Mouse (Mus musculus) gastrocnemius, postnatal 14 days (tissue): ENCODE results near the gene Prkcb. TPM values are rescaled to one million over a fixed set of nuclear protein-coding genes. Genes with fewer than 3 reads are reported as not detected.

Experiments
- DNase-seq: peaks from one replicate; pipeline ENCODE4 v3.0.0; 2021; ENCODE audit warnings: mixed read lengths
- intact Hi-C: fragments of 180-260 bp; cut with DNase I; formaldehyde crosslinking; loops from one replicate; pipeline ENCODE4 v1.15.1; 2025; ENCODE audit warnings: low total_unique reads
- total RNA-seq, 2 experiments: library from RNA; stranded (reverse); gene quantifications; 2 replicates each; pipeline ENCODE4 v1.2.3; 2021

Gene Prkcb
- total RNA-seq, 2 experiments from 2014 or later, result 0.91 to 0.98 TPM

DNA sequence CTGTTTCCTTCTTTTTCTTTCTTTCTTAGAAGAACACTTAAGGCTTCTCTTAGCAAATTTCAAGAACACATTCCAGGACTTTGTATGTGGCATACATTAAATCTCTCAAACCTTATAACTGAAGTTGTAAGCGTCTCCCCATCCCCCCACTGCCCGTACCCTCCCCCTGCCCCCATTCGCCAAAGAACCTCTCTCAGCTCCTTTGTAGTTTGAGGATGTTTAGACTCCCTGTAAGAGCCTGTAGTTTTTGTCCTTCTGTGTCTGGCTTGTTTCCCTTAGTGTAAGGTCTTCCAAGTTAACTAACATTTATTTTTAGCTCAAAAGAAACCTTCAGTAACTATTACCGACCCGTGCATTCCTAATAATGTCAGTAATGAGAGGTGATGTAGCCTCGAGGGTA, 270.4 kb downstream of the Prkcb start:
- intact Hi-C loops, result no loop called here
- DNase-seq, result no peak

DNA sequence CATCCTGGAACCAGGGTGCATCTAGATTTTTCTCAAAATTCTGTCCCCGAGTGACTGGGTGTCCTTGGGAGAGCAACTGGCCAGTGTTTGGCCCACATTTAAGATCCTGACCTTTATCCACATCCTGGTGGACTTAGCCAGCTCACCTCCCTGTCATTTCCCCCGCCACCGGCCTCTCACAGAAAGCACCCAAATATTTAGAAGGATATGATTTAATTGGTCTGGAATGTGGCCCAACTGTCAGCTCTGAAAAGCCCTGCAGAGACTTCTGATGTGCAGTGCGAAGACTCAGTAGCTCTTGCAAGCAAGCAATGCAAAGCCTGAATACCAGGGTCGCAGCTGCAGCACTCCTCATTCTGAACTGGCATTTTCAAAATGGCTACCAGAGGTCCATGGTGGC, 274.0 kb downstream of the Prkcb start:
- DNase-seq, result no peak
- intact Hi-C loops, result no loop called here

DNA sequence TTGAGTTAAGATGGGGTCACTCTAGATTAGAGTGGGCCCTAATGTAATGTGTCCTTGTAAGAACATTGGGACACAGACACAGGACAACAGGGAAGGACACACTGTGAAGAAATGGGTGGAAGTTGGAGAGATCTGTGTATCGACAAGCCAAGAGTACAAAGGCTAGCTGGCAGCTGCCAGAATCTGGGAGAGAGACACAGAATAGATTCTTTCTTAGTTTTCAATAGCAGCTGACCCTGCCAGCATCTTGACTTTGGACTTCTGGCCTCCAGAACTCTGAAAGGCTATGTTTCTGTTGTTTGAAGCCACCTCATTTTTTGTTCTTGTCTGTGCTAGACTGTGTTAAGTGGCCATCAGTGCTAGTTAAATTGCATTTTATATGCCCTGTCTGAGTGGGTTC, 276.8 kb downstream of the Prkcb start:
- DNase-seq, result no peak
- intact Hi-C loops, result no loop called here

DNA sequence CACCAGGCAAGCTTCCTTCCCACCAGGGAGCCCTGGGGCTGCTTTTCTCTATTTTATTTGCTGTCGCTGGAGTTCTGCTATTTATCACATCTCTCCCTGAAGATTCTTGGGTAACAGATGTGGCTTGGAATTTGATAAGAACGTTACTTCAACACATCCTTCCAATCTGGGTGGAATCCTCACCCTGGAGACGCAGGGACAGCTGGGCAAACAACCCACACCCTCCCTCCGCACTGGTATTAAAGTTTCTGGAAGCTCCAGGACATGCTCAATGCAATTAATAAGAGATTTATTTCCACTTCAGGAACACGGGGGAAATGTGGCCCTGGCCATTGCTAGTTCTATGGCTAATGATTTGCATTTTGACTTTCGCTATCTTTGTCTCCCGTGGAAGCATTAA, 277.5 kb downstream of the Prkcb start:
- intact Hi-C loops, result no loop called here
- DNase-seq, result no peak

DNA sequence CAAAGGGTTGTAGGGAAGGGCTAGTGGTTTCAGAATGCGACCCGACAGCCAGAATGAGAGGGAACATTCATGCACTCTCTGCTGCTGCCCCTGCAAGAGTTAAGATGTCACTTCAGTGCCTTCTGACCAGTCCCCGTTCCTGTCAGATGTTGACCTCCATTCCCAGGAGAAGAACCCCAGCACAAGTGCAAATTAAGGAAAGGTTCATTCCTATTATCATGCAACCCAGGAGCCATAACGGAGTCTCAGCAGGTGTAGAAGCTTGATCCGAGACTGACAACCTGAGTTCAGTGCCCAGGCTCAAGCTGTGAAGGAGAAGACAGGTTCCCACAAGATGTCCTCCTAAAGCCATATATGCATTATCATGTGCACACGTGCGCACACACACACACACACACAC, 280.2 kb downstream of the Prkcb start:
- intact Hi-C loops, result no loop called here
- no peak for DNase-seq

DNA sequence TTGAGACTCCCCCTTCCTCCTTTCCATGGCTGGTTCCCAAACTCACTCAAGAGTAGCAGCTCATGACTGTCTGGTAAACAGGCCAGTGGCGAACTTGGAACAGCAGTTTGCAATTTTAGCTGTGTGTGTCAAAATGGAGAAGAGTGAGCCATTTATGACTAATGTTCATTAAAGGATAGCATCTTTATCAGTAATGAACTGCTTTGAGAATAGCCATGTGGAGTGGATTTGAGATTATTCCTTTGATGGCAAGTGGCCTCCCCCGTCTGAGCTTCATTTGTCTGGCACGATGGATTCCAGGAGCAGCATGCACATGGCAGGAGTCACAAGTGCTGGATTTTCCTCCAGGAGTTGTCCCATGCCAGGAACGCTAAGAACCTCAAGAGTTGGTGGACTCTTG, 281.9 kb downstream of the Prkcb start:
- no peak for DNase-seq

DNA sequence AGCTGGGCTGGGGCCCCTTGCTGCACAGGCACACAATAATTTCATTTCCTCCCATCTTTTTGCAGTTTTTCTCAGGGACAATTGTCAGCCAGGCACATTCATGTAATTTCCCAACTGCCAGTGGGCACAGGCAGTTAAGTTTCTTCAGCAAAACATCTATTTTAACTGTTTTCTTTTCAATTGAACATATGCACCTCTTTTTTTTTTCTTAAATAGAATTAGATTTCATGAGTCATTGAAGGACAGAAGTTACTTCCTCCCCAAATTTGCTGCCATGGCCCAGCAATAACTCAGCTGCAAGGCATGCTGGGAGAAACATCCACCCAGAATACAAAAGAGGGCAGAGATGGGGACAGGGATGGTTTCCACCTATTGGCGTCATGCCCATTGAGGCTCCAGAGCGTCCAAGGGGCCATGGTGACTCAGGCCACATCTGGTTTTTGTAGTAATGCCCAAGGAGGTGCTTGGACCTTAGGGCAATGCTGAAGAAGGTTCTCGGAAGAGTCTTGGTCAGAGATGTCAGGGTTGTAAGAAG, 284.6 kb downstream of the Prkcb start:
- intact Hi-C loops, result no loop called here
- no peak for DNase-seq

More for the DNA sequence above, 281.9 kb downstream of the Prkcb start:
- intact Hi-C loops, result no loop called here

DNA sequence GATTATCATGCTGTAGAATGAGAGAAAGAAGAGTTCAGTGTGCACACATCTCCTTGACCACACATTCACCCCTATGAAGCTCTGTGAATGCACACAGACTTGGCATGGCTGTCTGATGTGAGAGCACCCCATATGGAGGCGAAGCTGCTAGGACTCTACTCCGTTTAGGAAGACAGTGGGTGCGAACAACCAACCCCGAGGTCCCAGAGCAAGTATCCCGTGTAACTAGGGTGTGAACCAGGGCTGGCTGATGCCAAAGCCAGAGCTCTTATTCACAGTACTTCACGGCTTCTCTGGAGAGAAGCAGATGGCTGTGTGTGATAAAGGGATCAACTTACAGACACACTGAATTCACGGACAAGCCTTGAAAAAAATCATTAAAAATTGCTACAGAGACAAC, 285.9 kb downstream of the Prkcb start:
- no peak for DNase-seq

DNA sequence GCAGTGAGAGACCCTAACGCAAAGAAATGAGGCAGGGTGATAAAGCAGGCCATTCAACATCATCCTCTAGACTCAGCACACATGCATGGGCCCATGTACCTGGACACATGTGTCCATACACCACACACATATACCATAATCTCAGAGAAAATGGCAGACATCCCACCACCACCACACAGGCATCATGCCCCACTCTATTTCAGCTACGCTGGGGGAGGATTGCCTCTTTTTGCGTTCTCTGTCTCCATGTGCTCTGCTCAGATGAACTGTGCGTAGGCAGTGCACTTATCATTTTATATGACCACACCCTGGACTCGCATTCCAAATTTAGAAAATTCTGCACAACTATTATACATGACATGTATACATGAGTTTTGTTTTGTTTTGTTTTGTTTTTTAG, 286.5 kb downstream of the Prkcb start:
- intact Hi-C loops, result no loop called here
- no peak for DNase-seq

More for the DNA sequence above, 285.9 kb downstream of the Prkcb start:
- intact Hi-C loops, result no loop called here

DNA sequence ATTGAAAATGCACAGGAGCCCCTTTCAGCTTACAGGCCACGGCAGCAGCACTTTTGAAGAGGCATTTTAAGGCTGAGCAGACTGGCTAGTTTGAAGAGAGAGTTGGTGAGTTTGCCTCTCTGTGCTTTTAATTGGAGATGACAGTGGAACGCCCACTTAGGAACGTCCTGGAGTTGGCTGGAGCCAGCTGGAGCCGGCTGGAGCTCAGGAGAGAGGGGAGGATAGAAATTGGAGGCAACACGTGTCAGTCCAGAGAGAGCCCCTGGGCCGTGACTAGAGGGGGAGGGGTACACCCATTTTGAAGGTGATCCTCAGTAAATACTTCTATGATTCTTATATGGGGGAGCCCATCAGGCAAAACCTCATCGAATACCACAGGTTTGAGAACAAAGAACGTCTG, 287.0 kb downstream of the Prkcb start:
- intact Hi-C loops, result no loop called here
- DNase-seq, result no peak

DNA sequence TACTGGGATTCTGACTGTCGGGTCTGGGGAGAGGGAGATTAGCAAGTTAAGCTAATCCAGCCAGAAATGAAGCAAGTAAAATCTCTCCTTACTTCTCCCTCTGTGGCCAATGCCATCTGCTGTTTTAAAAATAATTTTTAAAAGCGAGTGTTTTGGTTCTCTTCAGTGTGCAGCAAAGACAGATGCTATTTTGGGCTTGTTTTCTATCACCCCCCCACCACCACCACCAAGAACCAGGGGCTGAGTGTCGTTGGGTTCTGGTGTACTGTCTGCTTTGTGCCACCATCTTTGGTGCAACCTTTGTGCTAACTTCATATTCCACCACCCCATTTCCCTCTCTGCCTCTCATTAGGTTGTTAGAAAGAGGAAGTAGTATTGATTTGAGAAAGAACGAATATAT, 289.0 kb downstream of the Prkcb start:
- intact Hi-C loops, result no loop called here
- no peak for DNase-seq

DNA sequence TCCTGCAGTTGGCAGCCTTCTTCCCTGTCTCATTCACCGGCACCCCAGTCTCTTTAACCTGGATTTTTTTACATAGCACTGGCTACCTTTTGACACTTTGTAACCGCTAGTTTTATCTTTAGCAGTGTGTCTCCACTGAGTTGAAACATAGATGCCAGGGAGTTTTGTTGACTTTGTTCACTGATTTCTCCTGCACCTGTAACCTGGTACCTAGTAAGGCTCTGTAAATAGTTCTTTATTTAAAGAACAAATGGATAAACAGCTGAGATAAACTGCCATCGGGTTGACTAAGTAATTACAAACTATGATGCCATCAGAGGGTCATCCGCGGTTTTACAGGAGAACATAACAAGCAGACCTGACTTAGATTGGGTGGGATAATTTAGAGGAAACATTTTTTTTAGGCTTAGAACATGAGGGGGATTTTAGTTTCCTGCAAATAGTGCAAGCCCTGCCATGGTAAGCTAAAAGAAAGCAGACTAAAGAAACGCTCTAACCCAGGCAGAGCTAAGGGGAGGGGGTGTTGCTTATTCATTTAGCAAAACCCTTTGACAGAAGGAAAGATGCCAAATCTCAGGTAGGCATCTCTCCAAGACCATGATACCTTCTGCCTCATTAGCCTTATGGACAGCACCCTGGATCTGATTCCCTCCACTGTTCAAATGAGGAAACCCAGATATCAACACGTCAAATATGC, 291.1 kb downstream of the Prkcb start:
- no peak for DNase-seq
- intact Hi-C loops, result no loop called here

DNA sequence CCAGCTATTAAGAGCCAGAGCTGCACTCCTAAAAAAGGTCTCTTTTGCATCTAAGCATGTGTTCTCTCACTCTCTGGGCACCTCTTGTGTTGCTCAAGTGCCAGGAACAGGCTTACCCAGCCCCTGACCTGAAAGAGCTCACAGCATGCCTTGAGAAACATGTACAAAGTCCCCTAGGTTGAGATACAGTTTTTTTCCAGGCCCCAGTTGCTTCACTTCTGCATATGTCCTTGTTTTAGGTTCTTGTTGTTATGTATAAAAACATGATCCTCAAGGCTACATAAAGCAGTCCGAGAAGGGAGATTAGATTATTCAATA, 291.6 kb downstream of the Prkcb start:
- intact Hi-C loops, result no loop called here
- DNase-seq, result no peak

DNA sequence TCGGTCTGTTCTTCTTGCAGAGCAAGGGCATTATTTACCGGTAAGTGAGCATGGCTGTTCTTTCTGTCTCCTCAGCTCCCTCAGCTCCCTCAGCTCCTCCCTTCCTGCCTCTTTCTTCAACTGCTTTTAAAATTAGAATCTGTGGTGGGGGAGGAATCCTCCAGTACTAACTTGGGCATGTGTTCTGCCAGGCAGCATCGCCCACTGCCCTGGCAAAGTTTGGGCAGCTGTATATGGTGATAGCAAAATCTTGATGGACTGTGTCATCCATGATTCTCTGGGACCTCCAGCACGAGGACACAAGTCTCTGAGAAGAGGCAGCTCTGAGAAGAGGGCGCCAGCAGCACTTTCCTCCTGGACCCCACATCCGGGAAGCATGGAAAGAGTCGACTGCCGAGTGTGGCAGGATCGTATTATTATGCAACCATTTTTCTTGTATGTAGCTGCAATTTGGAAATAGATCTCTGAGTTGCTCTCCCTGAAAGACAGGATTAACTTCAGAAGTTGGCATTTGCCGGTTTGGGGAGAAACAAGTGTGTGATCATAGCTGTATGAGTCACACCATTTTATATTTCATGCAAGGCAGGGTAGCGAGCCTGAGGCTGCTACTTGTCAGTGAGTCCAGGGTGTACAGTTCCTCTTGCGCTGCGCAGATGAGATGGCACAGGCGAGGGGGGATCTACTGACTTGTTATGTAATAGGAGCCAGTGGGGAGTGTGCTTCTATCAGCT, 296.0 kb downstream of the Prkcb start:
- no peak for DNase-seq
- intact Hi-C loops, result no loop called here

DNA sequence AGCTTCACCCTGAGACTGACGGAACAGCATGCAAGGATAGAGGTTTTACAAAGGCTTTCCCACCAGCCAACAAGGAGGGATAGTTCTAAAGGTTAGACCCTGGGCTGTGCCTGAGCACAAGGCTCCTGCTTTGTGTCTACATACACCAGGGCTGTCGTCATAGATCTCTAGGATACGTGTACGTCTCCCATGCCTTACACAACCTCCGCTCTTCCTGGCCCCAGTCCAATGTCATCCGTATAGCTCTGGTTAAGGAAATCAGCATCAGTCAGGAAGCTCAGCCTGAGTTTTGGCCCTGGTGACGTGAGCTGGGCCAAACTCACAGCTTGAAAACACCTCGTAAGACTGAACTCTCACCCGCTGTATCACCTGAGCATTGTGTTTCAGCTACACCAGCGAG, 307.3 kb downstream of the Prkcb start:
- no peak for DNase-seq
- intact Hi-C loops, result no loop called here

DNA sequence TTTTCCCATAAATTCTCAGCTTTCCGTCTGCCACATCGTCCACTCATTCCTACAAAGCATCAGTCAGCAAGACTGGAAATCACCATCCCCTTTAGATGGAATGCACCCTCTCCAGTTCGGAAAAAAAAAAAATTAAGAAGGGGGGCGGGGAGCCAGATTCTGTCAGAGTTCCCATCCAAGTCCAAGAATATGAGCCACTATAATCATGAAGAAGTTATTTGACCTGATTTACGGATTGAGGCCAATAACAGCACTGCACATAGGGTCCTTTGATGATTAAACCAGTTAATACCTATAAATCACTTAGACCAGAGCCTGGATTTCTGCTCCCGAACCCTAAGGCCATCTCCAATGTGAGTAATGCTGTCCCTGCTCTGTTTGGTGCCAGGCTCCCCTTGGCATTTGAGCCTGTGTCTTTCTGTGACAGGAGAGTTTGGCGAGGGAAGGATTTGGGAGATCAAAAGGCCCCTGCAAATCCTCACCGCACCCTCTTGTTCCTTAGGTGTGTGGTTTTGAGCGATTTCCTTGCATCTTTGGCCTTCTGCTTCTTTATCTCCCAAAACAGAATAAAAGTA, 308.1 kb downstream of the Prkcb start:
- DNase-seq, result no peak
- intact Hi-C loops, result no loop called here

DNA sequence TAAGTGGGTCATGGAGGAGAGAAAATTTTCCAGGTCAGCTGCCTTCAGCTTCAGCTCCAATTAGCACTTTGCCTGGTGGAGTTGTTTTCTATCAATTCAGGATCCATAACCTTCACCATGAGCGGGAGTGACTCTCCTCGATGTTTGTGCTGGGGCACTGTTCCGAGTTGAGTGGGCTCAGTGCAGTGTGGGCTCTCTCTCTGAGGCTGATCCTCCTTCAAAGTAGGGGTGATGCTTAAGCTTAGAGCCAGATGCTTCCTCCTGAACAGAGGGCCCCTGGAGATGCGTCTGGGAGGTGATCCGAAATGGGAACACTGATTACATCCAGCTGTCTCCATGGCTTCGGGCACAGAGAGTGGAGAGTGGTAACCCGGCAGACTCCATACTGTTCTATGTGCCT, 308.8 kb downstream of the Prkcb start:
- intact Hi-C loops, result no loop called here
- DNase-seq, result no peak

DNA sequence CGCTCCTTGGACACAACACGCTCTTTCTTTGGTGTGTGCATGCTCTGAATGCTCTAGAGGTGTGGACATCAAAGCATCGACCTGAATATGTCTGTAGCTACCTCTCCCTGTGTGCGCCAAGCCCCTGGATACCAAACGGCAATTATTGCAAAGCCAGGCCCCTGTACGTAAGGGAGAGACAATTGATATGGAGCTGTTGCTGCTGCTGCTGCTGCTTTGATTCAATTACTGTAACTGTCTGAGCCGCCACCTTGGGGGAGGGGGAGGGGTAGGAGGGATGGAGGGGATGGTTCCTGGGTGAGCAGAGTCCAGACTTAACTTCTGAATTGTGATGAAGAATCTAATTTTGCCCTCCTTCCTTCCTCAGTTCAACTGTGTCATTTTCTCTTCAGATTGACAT, 312.3 kb downstream of the Prkcb start:
- intact Hi-C loops, result no loop called here
- no peak for DNase-seq

DNA sequence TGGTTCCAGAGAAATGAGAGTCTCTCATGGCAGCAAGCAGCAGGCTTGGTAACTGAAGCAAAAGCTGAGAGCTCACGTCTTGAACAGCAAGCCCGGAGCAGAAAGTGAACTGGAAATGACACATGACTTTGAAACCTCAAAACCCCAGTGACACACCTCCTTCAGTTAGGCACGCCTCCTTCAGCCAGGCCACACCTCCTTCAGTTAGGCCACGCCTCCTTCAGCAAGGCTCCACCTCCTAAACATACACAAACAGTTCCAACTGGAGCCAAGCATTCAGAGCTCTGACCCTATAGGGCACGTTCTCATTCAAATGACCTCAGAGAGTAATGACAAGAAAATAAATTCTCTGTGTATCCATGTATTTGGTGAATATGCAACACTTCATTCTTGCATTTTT, 316.5 kb downstream of the Prkcb start:
- no peak for DNase-seq
- intact Hi-C loops, result no loop called here

DNA sequence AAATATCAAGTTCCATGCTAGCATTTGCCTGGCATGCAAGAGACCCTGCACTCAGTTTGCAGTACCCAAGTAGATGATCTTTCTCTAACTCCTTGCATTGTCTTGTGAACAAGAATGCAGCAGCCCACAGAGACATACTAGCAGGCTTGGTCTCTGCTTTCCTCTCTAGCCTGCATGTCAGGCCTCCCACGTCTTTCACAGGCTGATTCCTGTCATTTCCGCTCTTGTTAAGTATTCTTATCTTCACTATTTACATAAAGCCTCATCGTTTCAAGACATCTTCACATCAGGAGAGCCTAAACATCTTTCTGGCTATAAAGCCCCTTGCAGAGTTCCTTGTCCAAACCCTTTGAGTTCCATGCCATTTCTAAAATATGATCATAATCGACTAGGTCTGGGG, 320.9 kb downstream of the Prkcb start:
- intact Hi-C loops, result no loop called here
- DNase-seq, result no peak

DNA sequence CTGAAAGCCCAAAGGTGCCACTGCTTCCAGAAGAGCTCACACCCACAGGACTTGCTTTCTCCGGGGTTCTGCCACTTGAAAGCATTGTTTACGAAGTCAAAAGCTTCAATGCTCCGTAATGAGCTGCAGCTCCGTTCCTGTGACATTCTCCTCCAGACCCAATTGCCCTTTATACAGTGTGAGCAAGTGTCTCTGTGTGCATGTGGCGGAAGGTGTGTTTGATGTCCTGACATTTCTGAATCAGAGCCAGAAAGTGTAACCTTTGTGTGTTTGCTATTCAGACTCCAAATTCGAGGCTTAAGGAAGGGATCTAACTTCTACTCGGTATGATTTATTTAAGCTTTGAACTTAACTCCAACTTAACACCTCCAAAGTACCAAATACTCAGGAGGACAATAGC, 321.6 kb downstream of the Prkcb start:
- intact Hi-C loops, result no loop called here
- no peak for DNase-seq
